Comparison of ENCODE assay signal across 8 mouse cellular contexts in the genomic region with DNA sequence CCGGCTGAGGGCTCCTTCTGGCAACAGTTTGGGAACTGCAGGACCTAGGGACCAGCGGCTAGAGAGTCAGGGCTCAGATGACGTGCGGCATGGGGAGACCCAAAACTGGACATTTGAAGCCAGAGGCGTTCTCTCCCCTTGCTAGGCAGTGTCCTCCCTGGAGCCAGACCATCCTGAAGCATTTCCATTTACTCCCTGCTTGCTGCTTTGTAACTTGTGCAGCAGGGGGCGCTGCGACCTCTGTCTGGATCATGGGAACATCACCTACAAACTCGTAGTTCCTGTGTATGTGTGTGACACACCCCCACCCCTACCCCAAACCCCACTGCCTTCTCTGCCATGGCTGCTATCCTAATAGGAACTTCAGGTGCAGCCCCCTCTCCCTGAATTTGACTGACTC. TPM values are rescaled to one million over a fixed set of nuclear protein-coding genes. Genes with fewer than 3 reads are reported as not detected.
DNase-seq lines count a peak whose midpoint lies in the region; ATAC-seq and TF ChIP-seq lines count a peak whose summit lies in the region.

No protein-coding gene starts in this region.

- H3K4me2 ChIP-seq in liver, embryonic 12.5 days, result no peak overlapping the region
- H3K4me2 ChIP-seq in stomach, postnatal 0 days (replicated peaks; ENCODE audit: low read depth), result no peak overlapping the region

- peaks cover 14% of the 10 kb centered on the region for H3K4me1 ChIP-seq in liver, embryonic 12.5 days
- H3K4me1 ChIP-seq in stomach, postnatal 0 days (replicated peaks; ENCODE audit: control insufficient read depth, insufficient read depth), result no peaks in the 10 kb centered on the region

- TF ChIP-seq EP300 in stomach, postnatal 0 days (optimal IDR thresholded peaks at IDR 0.05), result no peak

- H3K27ac ChIP-seq in liver, embryonic 12.5 days, result no peak overlapping the region
- H3K27ac ChIP-seq in stomach, postnatal 0 days (replicated peaks), result no peak overlapping the region

- peak; percentile 77 to 81 for DNase-seq in cerebellum, postnatal 10 days
- no peak for DNase-seq in cerebellum, adult 9-11 months
- peak; percentile 57 for DNase-seq in liver
- DNase-seq in adrenal gland, adult (ENCODE audit: inconsistent age in 2 of 2, low spot score in 1 of 2), result peak; percentile 62 to 84
- DNase-seq in forelimb bud, embryonic 11.5 days (ENCODE audit: low read depth, low spot score), result peak; percentile 43
- DNase-seq in lung, adult 18-20 months, result peak; percentile 44 to 67
- peak; percentile 76 for DNase-seq in stomach, postnatal 0 days (ENCODE audit: low spot score)

- peaks cover 6% of the 10 kb centered on the region for H3K9me3 ChIP-seq in liver, embryonic 12.5 days (replicated peaks)
- no peaks in the 10 kb centered on the region for H3K9me3 ChIP-seq in stomach, postnatal 0 days (ENCODE audit: control insufficient read depth, low read length)

- no peak overlapping the region for H3K9ac ChIP-seq in liver, embryonic 12.5 days
- H3K9ac ChIP-seq in stomach, postnatal 0 days (ENCODE audit: low read length), result no peak overlapping the region

- peak; percentile 82 for TF ChIP-seq CTCF in stomach, postnatal 0 days (IDR thresholded peaks at IDR 0.05; ENCODE audit: low read depth)

- H3K36me3 ChIP-seq in liver, embryonic 12.5 days, result no peaks in the 10 kb centered on the region
- no peaks in the 10 kb centered on the region for H3K36me3 ChIP-seq in stomach, postnatal 0 days (ENCODE audit: control insufficient read depth, insufficient read depth, low read length)

- H3K4me3 ChIP-seq in liver, embryonic 12.5 days, result no peak overlapping the region
- H3K4me3 ChIP-seq in stomach, postnatal 0 days (ENCODE audit: low read depth, low read length), result no peak overlapping the region

- 25% methylated on average over 8 of the region's 8 CpGs for WGBS in liver, embryonic 12.5 days (ENCODE audit: insufficient replicate concordance)
- 29% methylated on average over 8 of the region's 8 CpGs for WGBS in stomach, postnatal 0 days

- H3K27me3 ChIP-seq in liver, embryonic 12.5 days (replicated peaks), result no peaks in the 10 kb centered on the region; the same call in 1 of the 2 replicates
- H3K27me3 ChIP-seq in stomach, postnatal 0 days (ENCODE audit: control insufficient read depth, insufficient read depth, low read length), result no peaks in the 10 kb centered on the region

- no peak for ATAC-seq in liver, embryonic 12.5 days
- no peak for ATAC-seq in stomach, postnatal 0 days (ENCODE audit: low FRiP score, low TSS enrichment)

RNA-seq across cellular contexts. Expression of a gene that starts 4.8 kb away (rescaled TPM):
- 4.4 and 5.8 TPM in 2 replicates for polyA plus RNA-seq in liver, embryonic 12.5 days (2016; fragmentation: Nextera tagmentation; extraction: Ambion mirVana)
- polyA plus RNA-seq in stomach, postnatal 0 days (2015; fragmentation: Nextera tagmentation; extraction: Ambion mirVana), result 7.6 and 10.8 TPM in 2 replicates

RNA-seq across cellular contexts. Expression of a gene that starts 7.3 kb away (rescaled TPM):
- polyA plus RNA-seq in liver, embryonic 12.5 days (2016; fragmentation: Nextera tagmentation; extraction: Ambion mirVana), result not detected in 2 replicates
- polyA plus RNA-seq in stomach, postnatal 0 days (2015; fragmentation: Nextera tagmentation; extraction: Ambion mirVana), result not detected in 2 replicates

RNA-seq across cellular contexts. Expression of a gene that starts 35.9 kb away (rescaled TPM):
- polyA plus RNA-seq in liver, embryonic 12.5 days (2016; fragmentation: Nextera tagmentation; extraction: Ambion mirVana), result 0.29 and 0.39 TPM in 2 replicates
- 2.9 and 6.1 TPM in 2 replicates for polyA plus RNA-seq in stomach, postnatal 0 days (2015; fragmentation: Nextera tagmentation; extraction: Ambion mirVana)

RNA-seq across cellular contexts. Expression of a gene that starts 49.0 kb away (rescaled TPM):
- 4.0 and 4.1 TPM in 2 replicates for polyA plus RNA-seq in liver, embryonic 12.5 days (2016; fragmentation: Nextera tagmentation; extraction: Ambion mirVana)
- 2.8 and 4.2 TPM in 2 replicates for polyA plus RNA-seq in stomach, postnatal 0 days (2015; fragmentation: Nextera tagmentation; extraction: Ambion mirVana)
